Mouse (Mus musculus): ENCODE results near the gene Phf7. TPM values are rescaled to one million over a fixed set of nuclear protein-coding genes. Genes with fewer than 3 reads are reported as not detected.

Gene Phf7
- polyA plus RNA-seq, 1 experiment from 2014 or later = 12.9 TPM

- H3K36me3 ChIP-seq = peaks cover 96% of the 10 kb centered on the region
- no peaks in the 10 kb centered on the region for H3K27me3 ChIP-seq
- H3K4me3 ChIP-seq = no peak overlapping the region
- H3K27ac ChIP-seq = no peak overlapping the region
- no peaks in the 10 kb centered on the region for H3K4me1 ChIP-seq
- no peak for ATAC-seq (ENCODE audit: low FRiP score, low read depth)
- H3K9ac ChIP-seq = no peak overlapping the region
- 84% methylated on average over 7 of the region's 7 CpGs for WGBS
- H3K9me3 ChIP-seq = no peaks in the 10 kb centered on the region
- no peak overlapping the region for H3K4me2 ChIP-seq (replicated peaks)
Observed at GRCm38 (mm10) chr14:31193791-31194190, 57.3 kb downstream of the Phf7 start.

DNA sequence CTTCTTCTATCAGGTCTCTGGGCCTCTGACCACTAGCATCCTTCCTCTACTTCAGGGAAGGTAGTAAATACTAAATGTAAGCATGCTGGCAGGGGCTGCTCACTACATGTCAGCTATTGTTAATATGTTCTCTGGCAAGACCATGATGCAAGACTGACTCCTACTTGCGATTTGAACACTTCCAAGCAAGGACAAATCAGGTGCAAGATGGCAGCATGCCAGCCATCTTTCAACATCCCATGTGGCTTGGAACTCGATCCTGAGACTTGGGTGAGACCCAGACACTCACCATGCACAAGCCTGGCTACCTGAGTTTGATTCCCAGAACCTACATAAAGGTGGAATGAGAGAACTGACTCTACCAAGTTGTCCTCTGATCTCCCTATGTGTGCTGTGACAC lies 59.2 kb downstream of the Phf7 start:
- H3K4me2 ChIP-seq (replicated peaks) = no peak overlapping the region
- WGBS = 76% methylated on average over 2 of the region's 2 CpGs
- H3K9ac ChIP-seq = no peak overlapping the region
- H3K9me3 ChIP-seq = no peaks in the 10 kb centered on the region
- H3K36me3 ChIP-seq = peaks cover 98% of the 10 kb centered on the region
- no peak for ATAC-seq (ENCODE audit: low FRiP score, low read depth)
- H3K27me3 ChIP-seq = no peaks in the 10 kb centered on the region
- H3K4me1 ChIP-seq = no peaks in the 10 kb centered on the region
- H3K4me3 ChIP-seq = no peak overlapping the region
- no peak overlapping the region for H3K27ac ChIP-seq

- Histone ChIP-seq H3K9ac (no peak overlapping the region), H3K9me3 (no peaks in the 10 kb centered on the region), H3K36me3 (peaks cover 100% of the 10 kb centered on the region), H3K27ac (no peak overlapping the region), H3K4me1 (no peaks in the 10 kb centered on the region), H3K27me3 (no peaks in the 10 kb centered on the region), H3K4me2 (replicated peaks) (no peak overlapping the region), H3K4me3 (no peak overlapping the region)
- WGBS = 88% methylated on average over 3 of the region's 3 CpGs
- ATAC-seq (ENCODE audit: low FRiP score, low read depth) = no peak
Observed at GRCm38 (mm10) chr14:31189348-31189747, 61.8 kb downstream of the Phf7 start.

DNA sequence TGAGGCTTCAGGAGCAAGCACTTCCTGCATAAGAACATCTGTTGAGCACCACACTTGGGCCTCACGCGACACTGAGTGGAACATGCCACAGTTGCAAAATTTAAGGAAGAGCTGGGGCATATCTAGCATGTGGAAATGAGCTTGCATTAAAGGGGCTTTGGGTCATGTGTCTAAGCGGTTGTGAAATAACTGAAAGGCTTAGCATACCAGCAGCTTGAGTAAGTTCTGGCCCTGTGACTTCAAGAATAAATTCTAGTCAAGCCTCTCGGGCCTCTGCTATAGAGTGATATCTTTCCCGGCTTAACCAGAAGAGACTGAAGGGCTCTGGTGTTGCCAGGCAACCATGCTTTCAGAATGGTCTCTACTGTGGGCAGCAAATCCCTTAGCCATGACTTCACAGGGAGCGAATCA lies 62.3 kb downstream of the Phf7 start:
- Histone ChIP-seq H3K4me1 (no peaks in the 10 kb centered on the region), H3K9me3 (no peaks in the 10 kb centered on the region), H3K4me3 (no peak overlapping the region), H3K36me3 (peaks cover 100% of the 10 kb centered on the region), H3K27me3 (no peaks in the 10 kb centered on the region), H3K4me2 (replicated peaks) (no peak overlapping the region), H3K9ac (no peak overlapping the region), H3K27ac (no peak overlapping the region)
- no peak for ATAC-seq (ENCODE audit: low FRiP score, low read depth)
- 87% methylated on average over 6 of the region's 6 CpGs for WGBS

Other genes starting within 250 kb of the Phf7 start
- 64.8 and 67.2 TPM in 2 replicates for gene Glt8d1, start 249.9 kb downstream of the Phf7 start, polyA plus RNA-seq (2015; fragmentation: Nextera tagmentation; extraction: Ambion mirVana)
- 398 and 413 TPM in 2 replicates for gene Spcs1, start 249.6 kb downstream of the Phf7 start, polyA plus RNA-seq (2015; fragmentation: Nextera tagmentation; extraction: Ambion mirVana)
- 148 and 156 TPM in 2 replicates for gene Pbrm1, start 232.2 kb downstream of the Phf7 start, polyA plus RNA-seq (2015; fragmentation: Nextera tagmentation; extraction: Ambion mirVana)
- 115 and 120 TPM in 2 replicates for gene Gnl3, start 232.2 kb downstream of the Phf7 start, polyA plus RNA-seq (2015; fragmentation: Nextera tagmentation; extraction: Ambion mirVana)
- gene Smim4, start 122.4 kb downstream of the Phf7 start, polyA plus RNA-seq (2015; fragmentation: Nextera tagmentation; extraction: Ambion mirVana) = 68.5 and 70.1 TPM in 2 replicates
- 341 and 354 TPM in 2 replicates for gene Nt5dc2, start 120.3 kb downstream of the Phf7 start, polyA plus RNA-seq (2015; fragmentation: Nextera tagmentation; extraction: Ambion mirVana)
- gene Stab1, start 82.7 kb downstream of the Phf7 start, polyA plus RNA-seq (2015; fragmentation: Nextera tagmentation; extraction: Ambion mirVana) = 26.2 and 29.4 TPM in 2 replicates
- gene Tnnc1, start 43.0 kb downstream of the Phf7 start, polyA plus RNA-seq (2015; fragmentation: Nextera tagmentation; extraction: Ambion mirVana) = 373 and 377 TPM in 2 replicates
- 457 and 480 TPM in 2 replicates for gene Nisch, start 34.4 kb downstream of the Phf7 start, polyA plus RNA-seq (2015; fragmentation: Nextera tagmentation; extraction: Ambion mirVana)
- 1.1 and 1.3 TPM in 2 replicates for gene Sema3g, start 33.5 kb downstream of the Phf7 start, polyA plus RNA-seq (2015; fragmentation: Nextera tagmentation; extraction: Ambion mirVana)
- 103 and 104 TPM in 2 replicates for gene Bap1, start 133 bp upstream of the Phf7 start, polyA plus RNA-seq (2015; fragmentation: Nextera tagmentation; extraction: Ambion mirVana)
- 6.6 and 8.1 TPM in 2 replicates for gene Dnah1, start 72.6 kb upstream of the Phf7 start, polyA plus RNA-seq (2015; fragmentation: Nextera tagmentation; extraction: Ambion mirVana)
- gene Capn7, start 85.3 kb upstream of the Phf7 start, polyA plus RNA-seq (2015; fragmentation: Nextera tagmentation; extraction: Ambion mirVana) = 40.0 and 41.4 TPM in 2 replicates
- gene Sh3bp5, start 184.8 kb upstream of the Phf7 start, polyA plus RNA-seq (2015; fragmentation: Nextera tagmentation; extraction: Ambion mirVana) = 53.2 and 57.8 TPM in 2 replicates
- gene Eaf1, start 243.1 kb upstream of the Phf7 start, polyA plus RNA-seq (2015; fragmentation: Nextera tagmentation; extraction: Ambion mirVana) = 21.6 and 24.0 TPM in 2 replicates
- 81.7 and 83.7 TPM in 2 replicates for gene Mettl6, start 243.7 kb upstream of the Phf7 start, polyA plus RNA-seq (2015; fragmentation: Nextera tagmentation; extraction: Ambion mirVana)